Mouse (Mus musculus): ENCODE measurements around the gene Enthd1. TPM values are rescaled to one million over a fixed set of nuclear protein-coding genes. Genes with fewer than 3 reads are reported as not detected.

The Enthd1 gene
- total RNA-seq, 1 experiment = 0.49 TPM

- in situ Hi-C loops (cut with MboI; ENCODE audit: low sequenced_read_pairs in 2 of 2, unreplicated experiment in 2 of 2) = no loop called here
- Histone ChIP-seq H3K4me3 (ENCODE audit: insufficient read depth in 1 of 2, low read depth in 1 of 2, low read length in 2 of 2, poor library complexity in 1 of 2, severe bottlenecking in 1 of 2) (no peak overlapping the region), H3K27ac (ENCODE audit: insufficient read depth, low read depth, low read length, poor library complexity, severe bottlenecking) (no peak overlapping the region), H3K9me3 (ENCODE audit: control insufficient read depth, insufficient read depth, low read depth, low read length) (no peaks in the 10 kb centered on the region), H3K4me1 (ENCODE audit: control insufficient read depth in 2 of 2, insufficient read depth in 2 of 2, low read length in 2 of 2, poor library complexity in 1 of 2) (no peaks in the 10 kb centered on the region; a peak in 1 of 4 replicates), H3K9ac (ENCODE audit: insufficient read depth, low read depth, low read length, poor library complexity, severe bottlenecking) (no peak overlapping the region), H3K36me3 (ENCODE audit: control insufficient read depth, insufficient read depth, low read length, poor library complexity, severe bottlenecking) (no peaks in the 10 kb centered on the region)
- no peak for TF ChIP-seq ZNF384 (IDR thresholded peaks at IDR 0.05; ENCODE audit: low read depth, low read length)
- TF ChIP-seq ZC3H11A (IDR thresholded peaks at IDR 0.05; ENCODE audit: borderline replicate concordance, low read depth, low read length) = no peak
- TF ChIP-seq MAFK (IDR thresholded peaks at IDR 0.05; ENCODE audit: insufficient read depth, low read depth, low read length) = no peak
- TF ChIP-seq CHD2 (IDR thresholded peaks at IDR 0.05; ENCODE audit: low read depth, low read length) = no peak
- no peak for TF ChIP-seq HCFC1 (IDR thresholded peaks at IDR 0.05; ENCODE audit: borderline replicate concordance, insufficient read depth, low read length)
- DNase-seq (ENCODE audit: low read depth, low spot score) = no peak
Measured at GRCm38 (mm10) chr15:80490151-80490550, 74.8 kb downstream of the Enthd1 start.

DNA sequence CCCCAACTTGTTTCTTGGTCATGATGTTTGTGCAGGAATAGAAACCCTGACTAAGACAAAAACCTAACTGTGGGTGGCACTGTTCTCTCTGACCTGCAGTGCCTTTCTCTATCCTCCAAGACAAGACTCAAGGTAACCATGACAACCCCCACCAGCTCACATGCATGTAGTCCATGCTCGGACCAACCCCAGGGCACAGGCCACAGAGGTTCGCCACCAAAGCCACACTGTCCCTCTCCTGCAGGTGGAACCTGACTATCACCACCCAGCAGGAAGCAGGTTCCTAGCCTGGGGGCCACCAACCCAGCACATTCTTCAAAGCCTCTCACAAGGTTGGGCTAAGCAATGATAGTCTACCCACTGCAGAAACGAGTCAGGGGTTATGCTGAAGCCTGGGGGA is 76.3 kb downstream of the Enthd1 start:
- Histone ChIP-seq H3K36me3 (ENCODE audit: control insufficient read depth, insufficient read depth, low read length, poor library complexity, severe bottlenecking) (no peaks in the 10 kb centered on the region), H3K9ac (ENCODE audit: insufficient read depth, low read depth, low read length, poor library complexity, severe bottlenecking) (no peak overlapping the region), H3K27ac (ENCODE audit: insufficient read depth, low read depth, low read length, poor library complexity, severe bottlenecking) (no peak overlapping the region), H3K4me3 (ENCODE audit: insufficient read depth in 1 of 2, low read depth in 1 of 2, low read length in 2 of 2, poor library complexity in 1 of 2, severe bottlenecking in 1 of 2) (no peak overlapping the region), H3K4me1 (ENCODE audit: control insufficient read depth in 2 of 2, insufficient read depth in 2 of 2, low read length in 2 of 2, poor library complexity in 1 of 2) (no peaks in the 10 kb centered on the region; a peak in 1 of 4 replicates), H3K9me3 (ENCODE audit: control insufficient read depth, insufficient read depth, low read depth, low read length) (no peaks in the 10 kb centered on the region)
- no peak for TF ChIP-seq HCFC1 (IDR thresholded peaks at IDR 0.05; ENCODE audit: borderline replicate concordance, insufficient read depth, low read length)
- no peak for TF ChIP-seq MAFK (IDR thresholded peaks at IDR 0.05; ENCODE audit: insufficient read depth, low read depth, low read length)
- TF ChIP-seq CHD2 (IDR thresholded peaks at IDR 0.05; ENCODE audit: low read depth, low read length) = no peak
- no peak for TF ChIP-seq ZC3H11A (IDR thresholded peaks at IDR 0.05; ENCODE audit: borderline replicate concordance, low read depth, low read length)
- TF ChIP-seq ZNF384 (IDR thresholded peaks at IDR 0.05; ENCODE audit: low read depth, low read length) = no peak
- in situ Hi-C loops (cut with MboI; ENCODE audit: low sequenced_read_pairs in 2 of 2, unreplicated experiment in 2 of 2) = no loop called here
- DNase-seq (ENCODE audit: low read depth, low spot score) = no peak

- no peaks in the 10 kb centered on the region for H3K36me3 ChIP-seq (ENCODE audit: control insufficient read depth, insufficient read depth, low read length, poor library complexity, severe bottlenecking)
- no peak overlapping the region for H3K27ac ChIP-seq (ENCODE audit: insufficient read depth, low read depth, low read length, poor library complexity, severe bottlenecking)
- no peak overlapping the region for H3K9ac ChIP-seq (ENCODE audit: insufficient read depth, low read depth, low read length, poor library complexity, severe bottlenecking)
- TF ChIP-seq ZC3H11A (IDR thresholded peaks at IDR 0.05; ENCODE audit: borderline replicate concordance, low read depth, low read length) (no peak), HCFC1 (IDR thresholded peaks at IDR 0.05; ENCODE audit: borderline replicate concordance, insufficient read depth, low read length) (no peak), MAFK (IDR thresholded peaks at IDR 0.05; ENCODE audit: insufficient read depth, low read depth, low read length) (no peak), ZNF384 (IDR thresholded peaks at IDR 0.05; ENCODE audit: low read depth, low read length) (no peak), CHD2 (IDR thresholded peaks at IDR 0.05; ENCODE audit: low read depth, low read length) (no peak)
- no peak for DNase-seq (ENCODE audit: low read depth, low spot score)
- no peaks in the 10 kb centered on the region for H3K9me3 ChIP-seq (ENCODE audit: control insufficient read depth, insufficient read depth, low read depth, low read length)
- no peaks in the 10 kb centered on the region for H3K4me1 ChIP-seq (ENCODE audit: control insufficient read depth in 2 of 2, insufficient read depth in 2 of 2, low read length in 2 of 2, poor library complexity in 1 of 2)
- in situ Hi-C loops (cut with MboI; ENCODE audit: low sequenced_read_pairs in 2 of 2, unreplicated experiment in 2 of 2) = no loop called here
- H3K4me3 ChIP-seq (ENCODE audit: insufficient read depth in 1 of 2, low read depth in 1 of 2, low read length in 2 of 2, poor library complexity in 1 of 2, severe bottlenecking in 1 of 2) = no peak overlapping the region
Measured at GRCm38 (mm10) chr15:80485601-80486000, 79.4 kb downstream of the Enthd1 start.

GRCm38 (mm10) chr15:80483041-80483705 is 81.8 kb downstream of the Enthd1 start:
- DNase-seq (ENCODE audit: low read depth, low spot score) = no peak
- Histone ChIP-seq H3K36me3 (ENCODE audit: control insufficient read depth, insufficient read depth, low read length, poor library complexity, severe bottlenecking) (no peaks in the 10 kb centered on the region), H3K9me3 (ENCODE audit: control insufficient read depth, insufficient read depth, low read depth, low read length) (no peaks in the 10 kb centered on the region), H3K4me3 (ENCODE audit: insufficient read depth in 1 of 2, low read depth in 1 of 2, low read length in 2 of 2, poor library complexity in 1 of 2, severe bottlenecking in 1 of 2) (no peak overlapping the region), H3K9ac (ENCODE audit: insufficient read depth, low read depth, low read length, poor library complexity, severe bottlenecking) (no peak overlapping the region), H3K4me1 (ENCODE audit: control insufficient read depth in 2 of 2, insufficient read depth in 2 of 2, low read length in 2 of 2, poor library complexity in 1 of 2) (no peaks in the 10 kb centered on the region), H3K27ac (ENCODE audit: insufficient read depth, low read depth, low read length, poor library complexity, severe bottlenecking) (no peak overlapping the region)
- in situ Hi-C loops (cut with MboI; ENCODE audit: low sequenced_read_pairs in 2 of 2, unreplicated experiment in 2 of 2) = no loop called here
- TF ChIP-seq ZC3H11A (IDR thresholded peaks at IDR 0.05; ENCODE audit: borderline replicate concordance, low read depth, low read length) (no peak), CHD2 (IDR thresholded peaks at IDR 0.05; ENCODE audit: low read depth, low read length) (no peak), HCFC1 (IDR thresholded peaks at IDR 0.05; ENCODE audit: borderline replicate concordance, insufficient read depth, low read length) (no peak), MAFK (IDR thresholded peaks at IDR 0.05; ENCODE audit: insufficient read depth, low read depth, low read length) (no peak), ZNF384 (IDR thresholded peaks at IDR 0.05; ENCODE audit: low read depth, low read length) (no peak)

Data from ES-E14 (cell line).